Mouse (Mus musculus): ENCODE measurements around the gene Efcab8.

DNA sequence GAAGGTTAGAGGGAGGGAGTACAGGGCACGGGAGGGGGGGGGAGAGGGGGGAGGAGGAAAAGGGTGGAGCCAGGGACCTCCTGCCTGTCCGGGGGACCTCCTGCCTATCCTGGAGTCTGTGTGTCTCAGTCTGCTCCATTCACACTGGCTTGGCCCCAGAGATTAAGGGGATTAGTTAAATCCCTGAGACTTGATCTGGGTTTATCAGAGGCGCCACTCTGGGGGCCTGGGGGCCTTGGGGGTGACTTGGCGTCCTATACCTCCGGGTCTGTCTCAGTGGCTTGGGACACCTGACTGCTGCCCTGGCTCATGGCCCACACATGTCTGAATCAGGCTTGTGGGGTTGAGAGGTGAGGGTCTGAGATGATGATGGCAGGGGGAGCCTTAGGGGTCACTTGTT, 73.8 kb downstream of the Efcab8 start:
- TF ChIP-seq TAL1 (IDR thresholded peaks at IDR 0.05; ENCODE audit: low read length), result no peak
- TF ChIP-seq GATA1 (IDR thresholded peaks at IDR 0.05; ENCODE audit: low read length), result no peak

All from erythroblast, embryonic 14.5 days (primary cell).